Mouse (Mus musculus): ENCODE data around the gene Pdx1. TPM values are rescaled to one million over a fixed set of nuclear protein-coding genes. Genes with fewer than 3 reads are reported as not detected.
A peak's percentile ranks its signal among the peaks of the same experiment; 100 is the strongest.

The Pdx1 gene
- total and polyA plus RNA-seq, 3 experiments, result not detected

- H3K79me2 ChIP-seq (replicated peaks; ENCODE audit: control insufficient read depth, extremely low read depth, insufficient read depth, poor library complexity, severe bottlenecking), result no peaks in the 10 kb centered on the region
- no peaks in the 10 kb centered on the region for H3K36me3 ChIP-seq (replicated peaks in 1 of 2; ENCODE audit: control insufficient read depth in 1 of 2, insufficient read depth in 1 of 2, low read length in 1 of 2)
- dilution Hi-C loops (cut with MboI; ENCODE audit: extremely low pct_ligation_motif_present, extremely low pct_unique_long_range_greater_than_20kb, low sequenced_read_pairs), result no loop called here
- no peak for DNase-seq (ENCODE audit: extremely low read depth)
- in situ Hi-C loops (cut with MboI; ENCODE audit: low pct_ligation_motif_present, low pct_unique_long_range_greater_than_20kb, low sequenced_read_pairs), result loop anchor here (25.0 kb wide), 1 partner anchor 635 kb away; no protein-coding TSS in a partner anchor
- no peak within 1 kb of the TSS for H3K9ac ChIP-seq (ENCODE audit: insufficient read depth, low read depth)
- no peak within 1 kb of the TSS for H3K27ac ChIP-seq (ENCODE audit: insufficient read depth, low read depth)
- H3K4me2 ChIP-seq (ENCODE audit: insufficient read depth, low read depth, poor library complexity, severe bottlenecking), result peak within 1 kb of the TSS; percentile 46; the same call in 1 of the 2 replicates
- no peaks in the 10 kb centered on the region for H3K9me3 ChIP-seq (replicated peaks; ENCODE audit: low read length)
- TF ChIP-seq RCOR1 (conservative IDR thresholded peaks at IDR 0.05; ENCODE audit: low read depth, low read length) (no peak), CHD2 (IDR thresholded peaks at IDR 0.05; ENCODE audit: low read length) (no peak), USF1 (IDR thresholded peaks at IDR 0.05; ENCODE audit: low read depth, low read length) (no peak), TBP (conservative IDR thresholded peaks at IDR 0.05; ENCODE audit: low read depth, low read length) (no peak), MYC (IDR thresholded peaks at IDR 0.05; ENCODE audit: low read depth, low read length) (no peak), UBTF (IDR thresholded peaks at IDR 0.05; ENCODE audit: low read depth, low read length) (no peak), TCF12 (IDR thresholded peaks at IDR 0.05; ENCODE audit: low read depth, low read length) (no peak), ELF1 (IDR thresholded peaks at IDR 0.05; ENCODE audit: low read depth, low read length) (no peak)
- H3K4me3 ChIP-seq (replicated peaks in 1 of 3; ENCODE audit: low read depth in 2 of 3, low read length in 2 of 3, poor library complexity in 1 of 3), result no peak within 1 kb of the TSS
- no peaks in the 10 kb centered on the region for H3K4me1 ChIP-seq (ENCODE audit: control insufficient read depth in 1 of 2, insufficient read depth in 2 of 2)
- H3K27me3 ChIP-seq (replicated peaks), result peaks cover 21% of the 10 kb centered on the region
Observed at GRCm38 (mm10) chr5:147322183-147322582, 52.4 kb downstream of the Pdx1 start, which contains the start of gene Urad. Urad (minus strand) TSS chr5:147322440.

GRCm38 (mm10) chr5:147323237-147323917, 53.6 kb downstream of the Pdx1 start:
- Histone ChIP-seq H3K27ac (ENCODE audit: insufficient read depth, low read depth) (no peak overlapping the region), H3K4me1 (ENCODE audit: control insufficient read depth in 1 of 2, insufficient read depth in 2 of 2) (no peaks in the 10 kb centered on the region), H3K9ac (ENCODE audit: insufficient read depth, low read depth) (no peak overlapping the region), H3K4me3 (replicated peaks in 1 of 3; ENCODE audit: low read depth in 2 of 3, low read length in 2 of 3, poor library complexity in 1 of 3) (no peak overlapping the region), H3K9me3 (replicated peaks; ENCODE audit: low read length) (no peaks in the 10 kb centered on the region), H3K79me2 (replicated peaks; ENCODE audit: control insufficient read depth, extremely low read depth, insufficient read depth, poor library complexity, severe bottlenecking) (no peaks in the 10 kb centered on the region), H3K4me2 (ENCODE audit: insufficient read depth, low read depth, poor library complexity, severe bottlenecking) (peak overlapping the region; percentile 46; the same call in 1 of the 2 replicates), H3K27me3 (replicated peaks) (peaks cover 19% of the 10 kb centered on the region), H3K36me3 (replicated peaks in 1 of 2; ENCODE audit: control insufficient read depth in 1 of 2, insufficient read depth in 1 of 2, low read length in 1 of 2) (no peaks in the 10 kb centered on the region)
- dilution Hi-C loops (cut with MboI; ENCODE audit: extremely low pct_ligation_motif_present, extremely low pct_unique_long_range_greater_than_20kb, low sequenced_read_pairs) (no loop called here), in situ Hi-C loops (cut with MboI; ENCODE audit: low pct_ligation_motif_present, low pct_unique_long_range_greater_than_20kb, low sequenced_read_pairs) (loop anchor here (25.0 kb wide), 1 partner anchor 636 kb away; no protein-coding TSS in a partner anchor)
- DNase-seq (ENCODE audit: extremely low read depth), result peak; percentile 78
- peak; percentile 61 for TF ChIP-seq SMC3 (IDR thresholded peaks at IDR 0.05; ENCODE audit: low read depth, low read length)
- no peak for TF ChIP-seq ZC3H11A (IDR thresholded peaks at IDR 0.05; ENCODE audit: low read depth, low read length)
- no peak for TF ChIP-seq MEF2A (IDR thresholded peaks at IDR 0.05; ENCODE audit: borderline replicate concordance, low read depth, low read length)
- peak; percentile 77 to 90 for TF ChIP-seq CTCF (conservative IDR thresholded peaks at IDR 0.05 in 1 of 2, IDR thresholded peaks at IDR 0.05 in 1 of 2; ENCODE audit: low read depth in 2 of 2, low read length in 2 of 2)
- TF ChIP-seq RAD21 (IDR thresholded peaks at IDR 0.05; ENCODE audit: low read depth, low read length), result peak; percentile 64
- no peak for TF ChIP-seq JUND (conservative IDR thresholded peaks at IDR 0.05; ENCODE audit: low read depth, low read length)
- TF ChIP-seq POLR2AphosphoS2 (IDR thresholded peaks at IDR 0.05; ENCODE audit: low read depth, low read length), result no peak
- no peak for TF ChIP-seq ZNF384 (IDR thresholded peaks at IDR 0.05; ENCODE audit: low read depth, low read length)
- peak; percentile 26; the same call in 1 of the 2 replicates for TF ChIP-seq MAX (IDR thresholded peaks at IDR 0.05; ENCODE audit: low read length)
- no peak for TF ChIP-seq HCFC1 (IDR thresholded peaks at IDR 0.05; ENCODE audit: low read depth, low read length)
- no peak for TF ChIP-seq ZMIZ1 (IDR thresholded peaks at IDR 0.05; ENCODE audit: low read depth, low read length)
- no peak for TF ChIP-seq JUN (IDR thresholded peaks at IDR 0.05; ENCODE audit: insufficient read depth, low read depth, low read length)
- TF ChIP-seq NRF1 (IDR thresholded peaks at IDR 0.05; ENCODE audit: low read depth, low read length), result no peak
- TF ChIP-seq MAFK (IDR thresholded peaks at IDR 0.05; ENCODE audit: insufficient replicate concordance, low read length), result no peak
- TF ChIP-seq GABPA (IDR thresholded peaks at IDR 0.05; ENCODE audit: insufficient replicate concordance, low read depth, low read length), result no peak
- TF ChIP-seq MYC (IDR thresholded peaks at IDR 0.05; ENCODE audit: low read depth, low read length), result 0 out of 2 replicates have a peak, but pooled peaks have one; percentile 22
- TF ChIP-seq E2F4 (IDR thresholded peaks at IDR 0.05; ENCODE audit: insufficient replicate concordance, low read depth, low read length), result no peak
- no peak for TF ChIP-seq ZKSCAN1 (IDR thresholded peaks at IDR 0.05; ENCODE audit: borderline replicate concordance, low read depth, low read length)
- TF ChIP-seq USF2 (conservative IDR thresholded peaks at IDR 0.05; ENCODE audit: low read depth, low read length), result no peak
- TF ChIP-seq MAZ (IDR thresholded peaks at IDR 0.05; ENCODE audit: low read depth, low read length), result no peak
- TF ChIP-seq POLR2A (IDR thresholded peaks at IDR 0.05; ENCODE audit: low read depth, low read length), result no peak
- TF ChIP-seq IRF4 (IDR thresholded peaks at IDR 0.05; ENCODE audit: low read depth, low read length), result peak; percentile 28; the same call in 1 of the 2 replicates
- TF ChIP-seq ETS1 (conservative IDR thresholded peaks at IDR 0.05; ENCODE audit: low read depth, low read length), result no peak
- TF ChIP-seq SIN3A (IDR thresholded peaks at IDR 0.05; ENCODE audit: low read length), result no peak; the same call in 1 of the 2 replicates
- peak; percentile 37; the same call in 1 of the 2 replicates for TF ChIP-seq NELFE (IDR thresholded peaks at IDR 0.05; ENCODE audit: low read depth, low read length)
